Mouse (Mus musculus): ENCODE measurements around the gene Slc2a1.

The Slc2a1 gene

GRCm38 (mm10) chr4:119108495-119109408 lies at the start of gene Slc2a1:
Gene Slc2a1, plus strand, starts transcription at chr4:119108711.
- peak; percentile 91 for DNase-seq (ENCODE audit: low spot score)

GRCm38 (mm10) chr4:119066791-119067190 lies 41.7 kb upstream of the Slc2a1 start:
- DNase-seq (ENCODE audit: low spot score): no peak

GRCm38 (mm10) chr4:119067204-119067603 lies 41.3 kb upstream of the Slc2a1 start:
- DNase-seq (ENCODE audit: low spot score): no peak

GRCm38 (mm10) chr4:119068918-119069317 lies 39.6 kb upstream of the Slc2a1 start:
- DNase-seq (ENCODE audit: low spot score): no peak

GRCm38 (mm10) chr4:119070181-119070580 lies 38.3 kb upstream of the Slc2a1 start:
- no peak for DNase-seq (ENCODE audit: low spot score)

- DNase-seq (ENCODE audit: low spot score): no peak
Observed at GRCm38 (mm10) chr4:119070959-119071647, 37.4 kb upstream of the Slc2a1 start.

GRCm38 (mm10) chr4:119071648-119072362 lies 36.7 kb upstream of the Slc2a1 start:
- no peak for DNase-seq (ENCODE audit: low spot score)

- no peak for DNase-seq (ENCODE audit: low spot score)
Observed at GRCm38 (mm10) chr4:119072363-119072940, 36.1 kb upstream of the Slc2a1 start.

GRCm38 (mm10) chr4:119072941-119073451 lies 35.5 kb upstream of the Slc2a1 start:
- DNase-seq (ENCODE audit: low spot score): no peak

- no peak for DNase-seq (ENCODE audit: low spot score)
Observed at GRCm38 (mm10) chr4:119073626-119074025, 34.9 kb upstream of the Slc2a1 start.

- no peak for DNase-seq (ENCODE audit: low spot score)
Observed at GRCm38 (mm10) chr4:119074596-119074995, 33.9 kb upstream of the Slc2a1 start.

GRCm38 (mm10) chr4:119075273-119075672 lies 33.2 kb upstream of the Slc2a1 start:
- DNase-seq (ENCODE audit: low spot score): no peak

GRCm38 (mm10) chr4:119076336-119076735 lies 32.2 kb upstream of the Slc2a1 start:
- DNase-seq (ENCODE audit: low spot score): no peak

- peak; percentile 20 for DNase-seq (ENCODE audit: low spot score)
Observed at GRCm38 (mm10) chr4:119077084-119077682, 31.3 kb upstream of the Slc2a1 start.

GRCm38 (mm10) chr4:119079928-119080327 lies 28.6 kb upstream of the Slc2a1 start:
- DNase-seq (ENCODE audit: low spot score): no peak

- DNase-seq (ENCODE audit: low spot score): no peak
Observed at GRCm38 (mm10) chr4:119082740-119083231, 25.7 kb upstream of the Slc2a1 start.

GRCm38 (mm10) chr4:119088424-119088823 lies 20.1 kb upstream of the Slc2a1 start:
- no peak for DNase-seq (ENCODE audit: low spot score)

GRCm38 (mm10) chr4:119093890-119094289 lies 14.6 kb upstream of the Slc2a1 start:
- DNase-seq (ENCODE audit: low spot score): no peak

GRCm38 (mm10) chr4:119094987-119095386 lies 13.5 kb upstream of the Slc2a1 start:
- DNase-seq (ENCODE audit: low spot score): no peak

- no peak for DNase-seq (ENCODE audit: low spot score)
Observed at GRCm38 (mm10) chr4:119096401-119096800, 12.1 kb upstream of the Slc2a1 start.

- DNase-seq (ENCODE audit: low spot score): no peak
Observed at GRCm38 (mm10) chr4:119097421-119097820, 11.1 kb upstream of the Slc2a1 start.
